Mouse (Mus musculus) hindbrain, embryonic 10.5 days (tissue): ENCODE data around the gene Ulk1. TPM values are rescaled to one million over a fixed set of nuclear protein-coding genes. Genes with fewer than 3 reads are reported as not detected.

Experiments used
- DNase-seq: peaks from one replicate; pipeline ENCODE4 v3.0.0-alpha.2; 2017; ENCODE audit warnings: low spot score
- H3K27ac ChIP-seq: fragments of 300-500 bp; sonication (generic); 2 replicates; pipeline ENCODE4 v1.5.1; 2016; ENCODE audit warnings: mild to moderate bottlenecking, moderate library complexity
- H3K27me3 ChIP-seq: fragments of 300-500 bp; sonication (generic); 2 replicates; pipeline ENCODE4 v1.6.1; 2016; ENCODE audit warnings: mild to moderate bottlenecking; ENCODE audit not compliant: poor library complexity, insufficient read depth, severe bottlenecking
- H3K36me3 ChIP-seq: fragments of 300-500 bp; sonication (generic); 2 replicates; pipeline ENCODE4 v1.6.1; 2016; ENCODE audit warnings: mild to moderate bottlenecking, moderate library complexity
- H3K4me1 ChIP-seq: fragments of 300-500 bp; sonication (generic); replicated peaks from 2 replicates; pipeline ENCODE4 v1.6.1; 2016; ENCODE audit warnings: mild to moderate bottlenecking
- H3K4me3 ChIP-seq: fragments of 300-500 bp; sonication (generic); 2 replicates; pipeline ENCODE4 v1.5.1; 2016; ENCODE audit warnings: mild to moderate bottlenecking, moderate library complexity
- H3K9me3 ChIP-seq: fragments of 300-500 bp; sonication (generic); 2 replicates; pipeline ENCODE4 v1.6.1; 2016; ENCODE audit warnings: mild to moderate bottlenecking, moderate library complexity
- WGBS: fragments of 180-500 bp; shearing (Covaris S2); methylation state at CpG from one replicate; pipeline ENCODE4 v1.1.7; 2016; 5-methylcytosine and 5-hydroxymethylcytosine counted together
- polyA plus RNA-seq: library from polyadenylated mRNA; unstranded; fragments of >200 nt; fragmentation: Nextera tagmentation; extraction: Ambion mirVana; gene quantifications from 2 replicates; pipeline ENCODE4 v1.2.1, GENCODE M21; 2016

Ulk1 gene
- polyA plus RNA-seq, 1 experiment from 2014 or later: 28.1 TPM

DNA sequence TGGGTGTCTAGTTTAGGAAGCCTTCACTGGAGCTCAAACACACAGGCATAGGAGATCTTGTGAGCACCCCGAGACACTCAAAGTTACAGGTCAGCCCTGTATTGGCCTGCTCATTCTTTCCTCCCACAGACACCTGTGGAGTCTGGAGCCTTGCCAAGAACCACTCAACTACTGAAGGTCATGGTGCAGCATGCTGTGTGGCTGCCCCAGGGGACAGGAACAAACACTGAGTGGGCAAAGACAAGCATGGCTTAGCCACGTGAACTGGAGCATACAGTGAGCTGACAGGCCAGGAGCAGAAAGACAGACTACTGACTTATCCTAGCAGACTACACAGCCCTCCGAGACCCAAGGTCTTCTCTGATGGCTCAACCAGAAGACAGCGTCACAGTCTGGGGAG is 12.2 kb downstream of the Ulk1 start:
- Histone ChIP-seq H3K27ac (no peak overlapping the region), H3K36me3 (peaks cover 100% of the 10 kb centered on the region), H3K4me1 (no peaks in the 10 kb centered on the region), H3K4me3 (no peak overlapping the region), H3K9me3 (no peaks in the 10 kb centered on the region), H3K27me3 (no peaks in the 10 kb centered on the region)
- no peak for DNase-seq
- WGBS: 96% methylated on average over 4 of the region's 4 CpGs

DNA sequence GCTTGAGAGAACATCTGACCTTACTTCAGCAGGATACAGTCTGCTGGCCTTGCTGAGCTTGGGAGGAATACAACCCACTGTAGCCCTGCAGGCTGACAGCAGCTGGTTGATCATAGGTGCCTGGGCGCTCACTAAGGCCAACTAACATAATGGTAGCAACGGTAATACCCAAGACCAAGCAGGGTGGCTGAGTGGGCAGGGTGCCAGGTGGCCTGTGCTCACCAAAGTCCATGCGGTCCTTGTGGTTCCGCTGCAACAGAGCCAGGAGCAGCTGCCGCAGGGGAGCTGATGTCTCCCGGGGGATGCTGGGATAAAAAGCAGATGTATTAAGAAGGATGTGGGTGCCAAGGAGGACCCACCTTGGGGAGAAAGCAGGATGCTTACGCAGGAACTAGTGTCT is 15.5 kb downstream of the Ulk1 start:
- no peaks in the 10 kb centered on the region for H3K9me3 ChIP-seq
- DNase-seq: no peak
- peaks cover 100% of the 10 kb centered on the region for H3K36me3 ChIP-seq
- H3K27ac ChIP-seq: no peak overlapping the region
- H3K4me3 ChIP-seq: no peak overlapping the region
- no peaks in the 10 kb centered on the region for H3K27me3 ChIP-seq
- 93% methylated on average over 7 of the region's 7 CpGs for WGBS
- no peaks in the 10 kb centered on the region for H3K4me1 ChIP-seq

DNA sequence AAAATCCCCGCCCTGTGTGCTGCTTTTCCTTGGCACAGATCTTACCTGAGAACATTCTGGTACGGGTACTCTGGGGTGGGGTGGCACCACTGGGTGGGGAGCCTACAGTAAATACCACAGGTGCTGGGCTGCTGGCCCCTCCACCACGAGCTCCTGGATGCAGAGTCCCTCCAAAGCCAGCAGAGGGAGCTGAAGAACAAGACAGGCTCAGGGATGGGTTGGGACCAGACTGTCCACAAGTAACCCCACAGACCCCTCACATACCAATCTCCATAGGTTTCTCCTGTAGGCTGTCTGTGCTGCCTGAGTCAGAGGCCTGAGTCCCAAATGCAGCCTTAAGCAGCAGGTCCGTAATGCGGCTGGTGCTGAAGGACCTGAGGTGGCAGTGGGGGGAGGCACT is 21.2 kb downstream of the Ulk1 start:
- peaks cover 94% of the 10 kb centered on the region for H3K36me3 ChIP-seq
- 68% methylated on average over 5 of the region's 5 CpGs for WGBS
- peak; percentile 44 for DNase-seq
- H3K27ac ChIP-seq: no peak overlapping the region
- no peaks in the 10 kb centered on the region for H3K4me1 ChIP-seq
- H3K4me3 ChIP-seq: no peak overlapping the region
- H3K27me3 ChIP-seq: no peaks in the 10 kb centered on the region
- H3K9me3 ChIP-seq: no peaks in the 10 kb centered on the region

DNA sequence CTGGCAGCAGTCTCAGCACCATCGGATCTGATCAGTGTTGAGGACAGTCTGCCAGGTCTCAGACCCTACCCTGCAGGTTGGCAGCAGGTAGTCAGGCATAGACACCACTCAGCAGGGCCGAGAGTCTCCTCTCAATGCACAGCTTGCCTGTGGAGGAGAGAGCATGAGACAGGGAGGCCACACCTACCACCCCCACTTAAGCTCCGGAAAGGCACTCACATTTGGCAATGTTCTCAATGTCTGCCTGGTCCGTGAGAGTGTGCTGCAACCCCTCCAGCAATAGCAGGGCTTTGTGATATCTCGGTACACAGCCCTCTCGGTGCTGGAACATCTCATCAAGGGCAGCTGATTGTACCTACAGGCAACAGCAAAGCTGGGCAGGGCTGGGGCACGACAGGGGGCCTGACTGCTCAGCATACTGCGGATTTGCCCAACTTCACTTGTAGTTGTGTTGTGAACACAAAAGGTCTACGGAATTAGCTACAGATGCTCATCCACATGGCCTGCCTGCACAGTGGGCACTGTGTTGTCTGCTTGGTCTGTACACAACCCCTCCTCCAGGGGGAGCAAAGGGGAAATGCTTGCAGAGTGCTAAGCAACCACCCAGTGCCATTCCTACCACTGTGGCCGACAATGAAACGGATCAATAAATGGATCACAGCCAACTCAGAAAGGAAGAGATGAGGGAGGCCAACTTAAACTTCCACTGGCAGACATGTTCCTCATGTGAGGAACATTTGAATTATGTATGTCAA is 23.6 kb downstream of the Ulk1 start:
- DNase-seq: no peak
- no peak overlapping the region for H3K4me3 ChIP-seq
- WGBS: 86% methylated on average over 11 of the region's 11 CpGs
- H3K27ac ChIP-seq: no peak overlapping the region
- no peaks in the 10 kb centered on the region for H3K27me3 ChIP-seq
- H3K36me3 ChIP-seq: peaks cover 70% of the 10 kb centered on the region
- peaks cover 2% of the 10 kb centered on the region; the same call in 1 of the 2 replicates for H3K4me1 ChIP-seq
- no peaks in the 10 kb centered on the region for H3K9me3 ChIP-seq

DNA sequence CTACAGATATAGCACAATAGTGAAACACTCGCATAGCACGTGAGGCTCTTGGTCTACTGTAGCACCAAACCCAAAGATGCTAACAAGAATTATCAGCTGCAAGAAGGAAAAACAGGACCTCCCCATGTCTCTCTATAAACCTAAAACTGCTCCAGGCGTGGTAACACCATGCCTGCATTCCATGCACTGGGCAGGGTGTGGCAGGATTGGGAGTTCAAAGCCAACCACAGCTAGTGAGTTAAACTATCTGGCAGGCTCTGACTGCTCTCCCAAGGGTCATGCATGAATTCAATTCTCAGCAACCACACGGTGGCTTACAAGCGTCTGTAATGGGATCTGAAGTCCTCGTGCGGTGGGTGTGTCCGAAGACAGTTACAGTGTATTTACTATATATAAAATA is 26.7 kb downstream of the Ulk1 start:
- no peak for DNase-seq
- peaks cover 32% of the 10 kb centered on the region for H3K4me1 ChIP-seq
- no peaks in the 10 kb centered on the region for H3K9me3 ChIP-seq
- 84% methylated on average over 8 of the region's 8 CpGs for WGBS
- no peak overlapping the region for H3K27ac ChIP-seq
- no peaks in the 10 kb centered on the region for H3K27me3 ChIP-seq
- H3K4me3 ChIP-seq: no peak overlapping the region
- H3K36me3 ChIP-seq: peaks cover 46% of the 10 kb centered on the region

DNA sequence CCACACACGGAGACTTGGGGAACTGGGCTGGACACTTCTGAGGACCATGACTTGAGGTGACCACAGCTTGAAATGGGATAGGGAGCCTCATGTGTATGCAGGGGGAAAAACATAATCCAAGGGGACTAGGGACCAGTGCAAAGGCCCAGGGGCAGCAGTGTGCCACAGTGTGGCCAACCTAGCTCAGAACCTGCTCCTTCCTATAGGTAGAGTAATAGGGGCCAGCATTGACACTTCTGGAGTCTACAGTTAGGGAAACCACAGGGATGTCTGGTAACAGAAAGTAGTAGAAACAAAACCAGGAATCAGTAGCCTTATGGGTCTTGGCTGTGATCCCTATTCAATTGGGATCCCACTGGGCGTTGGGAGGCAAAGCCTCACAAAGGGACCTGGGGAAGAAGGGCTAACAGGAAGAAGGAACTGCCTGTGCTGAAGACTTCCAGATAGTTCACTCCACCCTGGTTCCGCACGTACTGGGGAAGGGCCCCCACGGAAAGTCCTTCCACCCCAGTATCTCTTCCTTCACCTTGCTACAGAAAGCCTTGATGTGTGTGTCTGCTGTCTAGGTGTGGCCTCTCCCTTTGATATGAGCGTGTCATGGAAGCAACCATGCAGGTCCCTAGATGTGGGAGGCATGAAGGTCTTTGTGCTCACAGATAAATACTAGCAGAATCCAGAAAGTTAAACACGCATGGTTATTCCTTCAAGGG is 28.2 kb downstream of the Ulk1 start:
- WGBS: 86% methylated on average over 7 of the region's 7 CpGs
- H3K9me3 ChIP-seq: no peaks in the 10 kb centered on the region
- H3K4me3 ChIP-seq: no peak overlapping the region
- no peak for DNase-seq
- no peaks in the 10 kb centered on the region for H3K27me3 ChIP-seq
- H3K4me1 ChIP-seq: peaks cover 32% of the 10 kb centered on the region
- peaks cover 46% of the 10 kb centered on the region for H3K36me3 ChIP-seq
- H3K27ac ChIP-seq: no peak overlapping the region

DNA sequence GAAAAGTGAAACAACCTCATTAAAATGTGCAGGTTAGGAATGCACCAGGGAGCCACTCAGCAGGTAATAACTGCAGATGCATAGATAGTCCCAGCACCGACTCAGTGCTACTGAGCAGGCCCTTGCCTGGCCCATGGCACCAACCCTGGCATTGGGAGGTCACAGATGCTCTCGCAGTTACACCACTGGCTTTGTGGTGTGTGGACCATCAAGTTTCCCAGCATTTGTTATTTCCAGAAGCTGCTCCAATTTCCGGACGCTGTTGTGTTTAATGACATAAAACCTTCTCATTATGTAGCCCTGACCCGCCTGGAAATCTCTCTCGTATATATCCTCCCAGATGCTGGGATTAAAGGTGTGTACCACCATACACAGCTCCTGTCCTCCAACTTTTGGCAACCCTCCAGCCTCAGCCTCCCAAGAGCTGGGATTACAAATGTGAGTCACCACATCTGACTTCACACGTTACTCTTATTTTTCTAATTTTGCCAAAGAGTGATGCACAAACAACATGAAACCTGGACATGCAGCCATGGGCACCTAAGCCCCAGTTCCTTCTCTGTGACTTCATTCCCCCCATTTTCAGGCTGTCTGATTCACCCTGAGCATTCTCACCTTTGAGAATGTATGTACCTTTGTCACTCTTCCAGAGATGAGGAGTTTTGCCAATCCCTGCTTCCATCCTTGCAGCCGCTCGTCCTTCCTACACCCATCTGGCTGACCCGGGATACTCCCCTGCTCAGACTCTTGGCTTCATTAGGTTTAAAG is 29.0 kb downstream of the Ulk1 start:
- H3K4me3 ChIP-seq: peak overlapping the region; percentile 98
- H3K36me3 ChIP-seq: peaks cover 46% of the 10 kb centered on the region
- no peaks in the 10 kb centered on the region for H3K27me3 ChIP-seq
- WGBS: 67% methylated on average over 10 of the region's 10 CpGs
- peaks cover 32% of the 10 kb centered on the region for H3K4me1 ChIP-seq
- peak overlapping the region; percentile 91 for H3K27ac ChIP-seq
- H3K9me3 ChIP-seq: no peaks in the 10 kb centered on the region
- no peak for DNase-seq

DNA sequence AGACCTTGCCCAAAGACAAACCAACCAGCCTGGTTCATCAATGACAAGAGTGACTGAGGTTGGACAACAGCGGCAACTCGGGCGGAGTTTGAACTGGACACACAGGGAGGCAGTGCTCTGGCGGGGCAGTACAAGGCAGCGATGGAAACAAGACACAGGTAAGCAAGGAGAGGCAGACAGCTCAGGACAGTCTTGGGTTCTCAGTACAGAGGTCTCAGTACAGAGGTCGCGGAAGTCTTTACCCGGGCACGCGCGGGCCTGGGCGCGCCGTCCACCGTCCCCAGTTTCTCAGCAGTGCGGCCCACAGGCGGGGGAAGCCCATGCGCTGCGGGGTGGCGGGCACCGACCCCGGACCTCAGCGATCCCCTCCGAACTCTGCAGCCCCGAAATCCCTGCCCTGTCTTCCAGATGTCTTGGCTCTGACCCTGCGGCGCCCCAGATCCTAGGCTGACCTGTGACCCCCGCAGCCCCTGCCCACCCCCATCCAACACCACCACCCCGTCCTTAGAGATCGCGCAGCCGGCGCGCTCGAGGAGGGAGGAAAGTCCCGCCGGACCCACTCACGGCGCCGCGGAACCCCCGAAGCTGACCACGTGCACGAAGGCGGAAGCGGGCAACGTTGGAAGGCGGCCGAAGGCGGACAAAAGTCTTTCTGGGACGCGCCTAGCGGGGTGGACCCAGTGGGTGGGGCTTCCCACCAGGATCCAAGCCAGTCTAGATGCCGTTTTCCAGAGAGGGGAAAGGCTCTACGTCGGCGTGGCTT is 29.7 kb downstream of the Ulk1 start, which contains the start of gene Pus1:
Gene Pus1, minus strand, starts transcription at position 662 of the 763 bp plus-strand sequence.
- under 1% methylated on average over 57 of the region's 57 CpGs for WGBS
- H3K27ac ChIP-seq: peak within 1 kb of the TSS; percentile 91
- peak; percentile 87 for DNase-seq
- H3K36me3 ChIP-seq: peaks cover 48% of the 10 kb centered on the region
- peaks cover 32% of the 10 kb centered on the region for H3K4me1 ChIP-seq
- no peaks in the 10 kb centered on the region for H3K9me3 ChIP-seq
- peak within 1 kb of the TSS; percentile 98 for H3K4me3 ChIP-seq
- H3K27me3 ChIP-seq: no peaks in the 10 kb centered on the region

DNA sequence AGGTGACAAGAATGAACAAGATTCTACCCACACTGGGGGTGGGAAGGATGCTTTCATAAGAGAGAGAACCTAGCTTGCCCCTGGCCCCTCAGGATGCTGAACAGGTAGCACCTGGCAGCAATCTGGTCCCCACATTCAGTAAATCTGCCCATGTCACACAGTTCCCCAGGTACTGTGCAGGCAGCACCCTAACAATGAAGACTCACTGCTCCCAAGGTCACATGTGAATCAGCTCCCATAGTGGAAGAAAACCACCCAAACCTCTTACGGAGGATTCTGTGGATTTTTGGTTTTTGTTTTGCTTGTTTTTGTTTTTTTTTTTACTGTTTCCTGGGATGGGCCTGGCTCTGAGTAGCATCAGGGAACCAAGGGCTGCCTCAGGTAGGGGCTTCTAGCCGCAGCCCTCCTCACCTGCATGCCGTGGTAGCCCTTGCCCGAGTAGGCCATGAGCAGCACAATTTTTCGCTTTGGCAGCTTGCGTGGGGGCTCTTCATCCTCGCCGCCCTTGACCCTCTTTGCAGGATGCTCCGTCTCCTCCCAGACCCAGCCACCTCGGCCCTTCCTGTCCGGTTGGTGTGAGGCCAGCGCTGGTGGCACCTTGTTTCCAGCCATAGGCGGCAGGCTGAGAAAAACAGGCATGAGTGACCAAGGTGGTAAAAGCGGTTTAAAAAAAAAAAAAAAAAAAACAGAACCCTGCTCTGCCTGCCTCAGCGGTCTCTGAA is 30.5 kb downstream of the Ulk1 start:
- no peak for DNase-seq
- no peaks in the 10 kb centered on the region for H3K9me3 ChIP-seq
- WGBS: 25% methylated on average over 15 of the region's 15 CpGs
- no peaks in the 10 kb centered on the region for H3K27me3 ChIP-seq
- H3K4me1 ChIP-seq: peaks cover 32% of the 10 kb centered on the region
- peak overlapping the region; percentile 98 for H3K4me3 ChIP-seq
- H3K27ac ChIP-seq: no peak overlapping the region; the same call in 1 of the 2 replicates
- H3K36me3 ChIP-seq: peaks cover 50% of the 10 kb centered on the region

DNA sequence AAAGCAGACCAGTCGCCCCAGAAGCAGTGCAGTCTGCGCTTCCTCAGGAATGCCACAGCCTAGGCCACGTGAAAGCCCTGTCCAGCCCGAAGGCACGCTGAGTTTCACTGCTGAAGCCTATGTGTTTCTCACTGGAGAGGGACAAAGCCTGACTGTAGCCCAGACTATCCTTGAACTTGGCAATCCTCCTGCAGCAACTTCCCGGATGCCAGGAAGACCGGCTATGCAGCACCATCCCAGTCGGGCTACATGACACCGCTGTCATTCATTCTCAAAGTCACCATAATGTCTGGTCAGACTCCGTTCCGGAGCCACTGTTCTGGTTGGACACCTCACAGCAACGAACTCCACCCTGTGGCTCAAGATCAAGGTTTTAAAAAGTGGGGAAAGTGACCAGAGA is 31.6 kb downstream of the Ulk1 start:
- 92% methylated on average over 12 of the region's 12 CpGs for WGBS
- Histone ChIP-seq H3K27ac (no peak overlapping the region), H3K27me3 (no peaks in the 10 kb centered on the region), H3K9me3 (no peaks in the 10 kb centered on the region), H3K36me3 (peaks cover 57% of the 10 kb centered on the region), H3K4me1 (peaks cover 32% of the 10 kb centered on the region), H3K4me3 (no peak overlapping the region)
- no peak for DNase-seq

DNA sequence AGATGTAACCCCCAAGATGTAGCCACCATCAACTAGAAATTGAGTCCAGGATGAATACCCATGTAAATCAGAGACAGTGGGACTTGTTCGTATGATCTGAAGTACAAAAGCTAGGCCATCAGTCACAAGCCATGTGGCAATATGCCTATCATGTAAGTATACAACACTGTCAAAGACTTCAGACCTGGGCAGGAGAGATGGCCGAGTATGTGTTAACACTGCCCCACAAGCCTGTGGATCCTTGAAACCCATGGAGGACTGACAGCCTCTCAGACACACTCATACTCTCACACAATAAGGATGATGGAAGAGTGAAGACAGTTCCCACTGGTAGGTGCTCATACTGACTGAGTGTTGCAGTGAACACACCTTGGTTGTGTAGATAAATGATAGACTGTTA is 33.8 kb downstream of the Ulk1 start:
- Histone ChIP-seq H3K36me3 (peaks cover 70% of the 10 kb centered on the region), H3K9me3 (no peaks in the 10 kb centered on the region), H3K4me1 (peaks cover 31% of the 10 kb centered on the region), H3K27ac (no peak overlapping the region), H3K4me3 (no peak overlapping the region), H3K27me3 (no peaks in the 10 kb centered on the region)
- WGBS: 90% methylated on average over 2 of the region's 2 CpGs
- DNase-seq: no peak

DNA sequence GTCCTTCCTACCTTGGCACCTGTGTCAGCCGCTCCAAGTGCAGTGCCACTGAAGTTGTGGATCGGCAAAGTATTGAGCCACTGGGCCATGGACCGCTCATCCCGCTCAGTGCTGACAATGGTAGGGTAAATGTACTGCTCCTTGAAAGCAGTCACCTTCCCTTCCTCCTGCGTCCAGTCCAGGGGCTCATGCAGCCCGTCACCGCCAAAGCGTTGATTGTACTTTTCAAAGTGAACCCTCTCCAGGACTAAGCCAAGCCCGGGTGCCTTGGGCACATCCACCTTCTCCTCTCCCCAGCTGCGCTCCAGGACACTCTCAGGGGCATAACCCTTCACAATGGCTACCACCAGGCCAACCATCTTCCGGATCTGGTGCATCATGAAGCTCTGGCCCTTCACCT is 35.4 kb downstream of the Ulk1 start:
- 97% methylated on average over 11 of the region's 11 CpGs for WGBS
- no peaks in the 10 kb centered on the region for H3K27me3 ChIP-seq
- H3K36me3 ChIP-seq: peaks cover 70% of the 10 kb centered on the region
- no peak for DNase-seq
- H3K27ac ChIP-seq: no peak overlapping the region
- H3K9me3 ChIP-seq: no peaks in the 10 kb centered on the region
- peaks cover 23% of the 10 kb centered on the region for H3K4me1 ChIP-seq
- no peak overlapping the region for H3K4me3 ChIP-seq
